Comparison of ENCODE assay signal across 7 mouse cellular contexts in genomic region chr2:32962062-32962874, GRCm38 (mm10). TPM values are rescaled to one million over a fixed set of nuclear protein-coding genes. Genes with fewer than 3 reads are reported as not detected.
DNase-seq lines count a peak whose midpoint lies in the region; ATAC-seq and TF ChIP-seq lines count a peak whose summit lies in the region.

No protein-coding gene starts in this region.

- peak overlapping the region; percentile 93 for H3K4me2 ChIP-seq in lung, embryonic 16.5 days (ENCODE audit: low read depth, low read length)
- H3K4me2 ChIP-seq in forebrain, embryonic 15.5 days (replicated peaks): peak overlapping the region; percentile 91
- H3K4me2 ChIP-seq in liver, embryonic 11.5 days: peak overlapping the region; percentile 92
- H3K4me2 ChIP-seq in stomach, postnatal 0 days (replicated peaks; ENCODE audit: low read depth): peak overlapping the region; percentile 89

- TF ChIP-seq EP300 in stomach, postnatal 0 days (optimal IDR thresholded peaks at IDR 0.05): no peak

- no peak for ATAC-seq in lung, embryonic 16.5 days (ENCODE audit: low read depth)
- ATAC-seq in forebrain, embryonic 15.5 days (replicated peaks): peak; percentile 4; the same call in 1 of the 2 replicates
- no peak for ATAC-seq in liver, embryonic 11.5 days (replicated peaks; ENCODE audit: low FRiP score)
- ATAC-seq in stomach, postnatal 0 days (ENCODE audit: low FRiP score, low TSS enrichment): no peak

- peak overlapping the region; percentile 85 for H3K4me3 ChIP-seq in lung, embryonic 16.5 days (ENCODE audit: low read length)
- peak overlapping the region; percentile 71 for H3K4me3 ChIP-seq in forebrain, embryonic 15.5 days
- H3K4me3 ChIP-seq in liver, embryonic 11.5 days (ENCODE audit: low read depth, low read length): peak overlapping the region; percentile 97
- H3K4me3 ChIP-seq in stomach, postnatal 0 days (ENCODE audit: low read depth, low read length): peak overlapping the region; percentile 67

- peak overlapping the region; percentile 92 for H3K9ac ChIP-seq in lung, embryonic 16.5 days (ENCODE audit: low read length)
- peak overlapping the region; percentile 90 for H3K9ac ChIP-seq in forebrain, embryonic 15.5 days (replicated peaks)
- peak overlapping the region; percentile 100 for H3K9ac ChIP-seq in liver, embryonic 11.5 days (ENCODE audit: low read depth, low read length)
- H3K9ac ChIP-seq in stomach, postnatal 0 days (ENCODE audit: low read length): peak overlapping the region; percentile 93

- H3K36me3 ChIP-seq in lung, embryonic 16.5 days (ENCODE audit: control insufficient read depth, insufficient read depth, low read length): peaks cover 18% of the 10 kb centered on the region
- peaks cover 29% of the 10 kb centered on the region for H3K36me3 ChIP-seq in forebrain, embryonic 15.5 days
- peaks cover 22% of the 10 kb centered on the region for H3K36me3 ChIP-seq in liver, embryonic 11.5 days (ENCODE audit: control insufficient read depth, insufficient read depth, low read length)
- H3K36me3 ChIP-seq in stomach, postnatal 0 days (ENCODE audit: control insufficient read depth, insufficient read depth, low read length): peaks cover 11% of the 10 kb centered on the region

- no peaks in the 10 kb centered on the region for H3K9me3 ChIP-seq in lung, embryonic 16.5 days (ENCODE audit: control insufficient read depth, low read length)
- no peaks in the 10 kb centered on the region for H3K9me3 ChIP-seq in forebrain, embryonic 15.5 days
- no peaks in the 10 kb centered on the region for H3K9me3 ChIP-seq in liver, embryonic 11.5 days (ENCODE audit: control insufficient read depth, low read length)
- H3K9me3 ChIP-seq in stomach, postnatal 0 days (ENCODE audit: control insufficient read depth, low read length): no peaks in the 10 kb centered on the region

- peaks cover 33% of the 10 kb centered on the region for H3K4me1 ChIP-seq in lung, embryonic 16.5 days (replicated peaks; ENCODE audit: control insufficient read depth, insufficient read depth, low read length)
- peaks cover 49% of the 10 kb centered on the region for H3K4me1 ChIP-seq in forebrain, embryonic 15.5 days
- peaks cover 26% of the 10 kb centered on the region for H3K4me1 ChIP-seq in liver, embryonic 11.5 days (replicated peaks; ENCODE audit: control insufficient read depth, insufficient read depth, low read length)
- peaks cover 3% of the 10 kb centered on the region; the same call in 1 of the 2 replicates for H3K4me1 ChIP-seq in stomach, postnatal 0 days (replicated peaks; ENCODE audit: control insufficient read depth, insufficient read depth)

- peak overlapping the region; percentile 88 for H3K27ac ChIP-seq in lung, embryonic 16.5 days (ENCODE audit: low read length)
- peak overlapping the region; percentile 76 for H3K27ac ChIP-seq in forebrain, embryonic 15.5 days (replicated peaks)
- peak overlapping the region; percentile 99 for H3K27ac ChIP-seq in liver, embryonic 11.5 days (ENCODE audit: low read depth, low read length)
- peak overlapping the region; percentile 92 for H3K27ac ChIP-seq in stomach, postnatal 0 days (replicated peaks)

- TF ChIP-seq CTCF in stomach, postnatal 0 days (IDR thresholded peaks at IDR 0.05; ENCODE audit: low read depth): no peak

- DNase-seq in lung, postnatal 4 days: no peak
- peak; percentile 10 to 24 for DNase-seq in adrenal gland, postnatal 4 days (ENCODE audit: low spot score in 2 of 2)
- peak; percentile 63 for DNase-seq in liver, embryonic 11.5 days (ENCODE audit: low spot score)
- DNase-seq in stomach, postnatal 0 days (ENCODE audit: low spot score): peak; percentile 57
- DNase-seq in frontal cortex, postnatal 14 days (ENCODE audit: low spot score in 2 of 2): no peak

- WGBS in lung, embryonic 16.5 days: under 1% methylated on average over 33 of the region's 33 CpGs
- under 1% methylated on average over 33 of the region's 33 CpGs for WGBS in forebrain, embryonic 15.5 days
- under 1% methylated on average over 33 of the region's 33 CpGs for WGBS in liver, embryonic 11.5 days
- 2% methylated on average over 33 of the region's 33 CpGs for WGBS in stomach, postnatal 0 days

- H3K27me3 ChIP-seq in lung, embryonic 16.5 days (ENCODE audit: control insufficient read depth, insufficient read depth, low read depth, low read length): no peaks in the 10 kb centered on the region
- no peaks in the 10 kb centered on the region for H3K27me3 ChIP-seq in forebrain, embryonic 15.5 days
- no peaks in the 10 kb centered on the region for H3K27me3 ChIP-seq in liver, embryonic 11.5 days (replicated peaks; ENCODE audit: control insufficient read depth, insufficient read depth, low read length)
- H3K27me3 ChIP-seq in stomach, postnatal 0 days (ENCODE audit: control insufficient read depth, insufficient read depth, low read length): no peaks in the 10 kb centered on the region

RNA-seq across cellular contexts. Expression of gene Lrsam1, which starts 0.9 kb away (rescaled TPM):
- polyA plus RNA-seq in lung, embryonic 16.5 days (2015; fragmentation: Nextera tagmentation; extraction: Ambion mirVana): 9.3 and 10.6 TPM in 2 replicates
- 10 to 100 TPM; 23.7 to 26.5 TPM for total RNA-seq in adrenal gland, postnatal 4 days (2021)
- polyA plus RNA-seq in forebrain, embryonic 15.5 days (2015; fragmentation: Nextera tagmentation; extraction: Ambion mirVana): 16.7 and 17.8 TPM in 2 replicates
- polyA plus RNA-seq in liver, embryonic 11.5 days (2014; fragmentation: Nextera tagmentation; extraction: Ambion mirVana): 6.1 and 6.7 TPM in 2 replicates
- polyA plus RNA-seq in stomach, postnatal 0 days (2015; fragmentation: Nextera tagmentation; extraction: Ambion mirVana): 5.3 and 5.5 TPM in 2 replicates

RNA-seq across cellular contexts. Expression of gene Rpl12, which starts 0.9 kb away (rescaled TPM):
- polyA plus RNA-seq in lung, embryonic 16.5 days (2015; fragmentation: Nextera tagmentation; extraction: Ambion mirVana): 145 and 151 TPM in 2 replicates
- total RNA-seq in adrenal gland, postnatal 4 days (2021): 100 to 1,000 TPM; 274 to 283 TPM
- 96.9 and 99.7 TPM in 2 replicates for polyA plus RNA-seq in forebrain, embryonic 15.5 days (2015; fragmentation: Nextera tagmentation; extraction: Ambion mirVana)
- polyA plus RNA-seq in liver, embryonic 11.5 days (2014; fragmentation: Nextera tagmentation; extraction: Ambion mirVana): 276 and 295 TPM in 2 replicates
- 141 and 157 TPM in 2 replicates for polyA plus RNA-seq in stomach, postnatal 0 days (2015; fragmentation: Nextera tagmentation; extraction: Ambion mirVana)

RNA-seq across cellular contexts. Expression of gene Slc2a8, which starts 19.6 kb away (rescaled TPM):
- polyA plus RNA-seq in lung, embryonic 16.5 days (2015; fragmentation: Nextera tagmentation; extraction: Ambion mirVana): 19.2 and 20.6 TPM in 2 replicates
- total RNA-seq in adrenal gland, postnatal 4 days (2021): 10 to 100 TPM; 19.7 to 20.4 TPM
- polyA plus RNA-seq in forebrain, embryonic 15.5 days (2015; fragmentation: Nextera tagmentation; extraction: Ambion mirVana): 20.9 and 21.3 TPM in 2 replicates
- polyA plus RNA-seq in liver, embryonic 11.5 days (2014; fragmentation: Nextera tagmentation; extraction: Ambion mirVana): 15.0 TPM in 2 replicates
- 12.1 and 12.8 TPM in 2 replicates for polyA plus RNA-seq in stomach, postnatal 0 days (2015; fragmentation: Nextera tagmentation; extraction: Ambion mirVana)

Comparison
In these comparisons a context has a peak if more than half of its experiments do, and no peak if none do; other contexts are left out.
1. DNase-seq: peak in adrenal gland, postnatal 4 days (2 of 2), liver, embryonic 11.5 days (single experiment) and stomach, postnatal 0 days (single experiment); none in lung, postnatal 4 days (0 of 2) and frontal cortex, postnatal 14 days (0 of 2).
2. Peak in every context shown above with its lines, with median percentiles within 50 percentile points of each other: H3K27ac ChIP-seq, H3K4me2 ChIP-seq, H3K4me3 ChIP-seq and H3K9ac ChIP-seq.